Mouse (Mus musculus) common myeloid progenitor, adult 5-6 weeks (primary cell): ENCODE measurements at regions not wholly inside any gene's neighbourhood (a gene's known extent, or its start where the extent isn't known, plus 50 kb on each side); places are given as distances from the start of the nearest gene placed in this dataset.

Experiments used
- ATAC-seq: replicated peaks from 2 replicates; pipeline ENCODE4 v1.8.0; 2016; ENCODE audit warnings: low read depth, mild to moderate bottlenecking, moderate TSS enrichment, inconsistent platforms; ENCODE audit not compliant: poor library complexity, severe bottlenecking

- no peak for ATAC-seq
These were observed 140.9 kb downstream of the Nrip1 start for GRCm38 (mm10) chr16:76232680-76233079.

GRCm38 (mm10) chr16:76232174-76232573 is 141.5 kb downstream of the Nrip1 start:
- no peak for ATAC-seq

GRCm38 (mm10) chr16:76230516-76231302 is 142.9 kb downstream of the Nrip1 start:
- ATAC-seq: no peak

- ATAC-seq: no peak
These were observed 145.2 kb downstream of the Nrip1 start for GRCm38 (mm10) chr16:76228451-76228850.

GRCm38 (mm10) chr16:76226446-76226845 is 147.2 kb downstream of the Nrip1 start:
- peak; percentile 71; the same call in 1 of the 2 replicates for ATAC-seq

- no peak for ATAC-seq
These were observed 147.9 kb downstream of the Nrip1 start for GRCm38 (mm10) chr16:76225587-76226226.

GRCm38 (mm10) chr16:76224901-76225586 is 148.6 kb downstream of the Nrip1 start:
- no peak for ATAC-seq

- ATAC-seq: no peak
These were observed 149.9 kb downstream of the Nrip1 start for GRCm38 (mm10) chr16:76223716-76224115.

- ATAC-seq: no peak
These were observed 150.7 kb downstream of the Nrip1 start for GRCm38 (mm10) chr16:76222960-76223359.

- no peak for ATAC-seq
These were observed 153.2 kb downstream of the Nrip1 start for GRCm38 (mm10) chr16:76220466-76220865.

GRCm38 (mm10) chr16:76219233-76219632 is 154.4 kb downstream of the Nrip1 start:
- no peak for ATAC-seq

GRCm38 (mm10) chr16:76218310-76219170 is 155.1 kb downstream of the Nrip1 start:
- ATAC-seq: peak; percentile 72

GRCm38 (mm10) chr16:76216184-76216583 is 157.4 kb downstream of the Nrip1 start:
- ATAC-seq: no peak

- ATAC-seq: no peak
These were observed 158.1 kb downstream of the Nrip1 start for GRCm38 (mm10) chr16:76215558-76215957.

- ATAC-seq: peak; percentile 76
These were observed 171.7 kb downstream of the Nrip1 start for GRCm38 (mm10) chr16:76201773-76202571.

- no peak for ATAC-seq
These were observed 172.6 kb downstream of the Nrip1 start for GRCm38 (mm10) chr16:76200801-76201728.

GRCm38 (mm10) chr16:76200268-76200667 is 173.4 kb downstream of the Nrip1 start:
- ATAC-seq: peak; percentile 78

GRCm38 (mm10) chr16:76199006-76199405 is 174.6 kb downstream of the Nrip1 start:
- ATAC-seq: no peak
